Mouse (Mus musculus): ENCODE measurements at regions not wholly inside any gene's neighbourhood (a gene's known extent, or its start where the extent isn't known, plus 50 kb on each side); places are given as distances from the start of the nearest gene placed in this dataset.

DNA sequence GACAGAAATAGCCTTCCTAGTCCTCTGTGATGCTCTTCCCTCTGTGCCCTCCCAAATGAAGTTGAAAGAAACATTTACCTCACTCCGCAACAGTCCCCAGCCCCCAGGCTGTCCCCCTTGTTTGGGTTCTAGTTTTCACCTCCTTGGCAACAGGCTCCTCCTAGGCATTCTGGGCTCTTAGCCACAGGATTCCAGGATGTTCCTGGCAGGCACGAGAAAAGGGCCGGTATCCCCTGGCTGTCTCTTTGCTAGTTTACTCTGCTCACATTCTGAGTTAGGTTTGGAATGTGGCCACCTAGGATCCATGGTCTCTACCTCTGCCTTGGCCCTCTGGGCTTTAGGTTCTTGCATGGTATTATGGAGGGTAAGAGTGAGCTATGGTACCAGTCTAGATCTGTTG lies 159.1 kb upstream of the 1810046K07Rik start:
- no peak for TF ChIP-seq CTCF (IDR thresholded peaks at IDR 0.05; ENCODE audit: low read depth)
- TF ChIP-seq EP300 (optimal IDR thresholded peaks at IDR 0.05), result no peak

All from stomach, postnatal 0 days (tissue).